Mouse (Mus musculus) heart, embryonic 16.5 days (tissue): ENCODE data around the gene Rgl2. TPM values are rescaled to one million over a fixed set of nuclear protein-coding genes. Genes with fewer than 3 reads are reported as not detected.
"Not testable (repeated sequence)": the region's sequence is repeated elsewhere in the genome, so short reads cannot be mapped to it uniquely, and the experiment has no call there.

Experiments
- ATAC-seq: fragments of 200-750 bp; cut with Nextera tagmentation; replicated peaks from 2 replicates; pipeline ENCODE4 v1.8.0; 2017; ENCODE audit warnings: moderate number of reproducible peaks; ENCODE audit not compliant: insufficient read depth, low FRiP score; ENCODE audit errors: extremely low read depth
- H3K27ac ChIP-seq: fragments of 300-500 bp; sonication (generic); 2 replicates; pipeline ENCODE4 v1.5.1; 2014; ENCODE audit warnings: mild to moderate bottlenecking, low read length, control low read depth, moderate library complexity
- H3K27me3 ChIP-seq: fragments of 300-500 bp; sonication (generic); 2 replicates; pipeline ENCODE4 v1.6.1; 2014; ENCODE audit warnings: low read length, mixed read lengths; ENCODE audit not compliant: control insufficient read depth, insufficient read depth
- H3K36me3 ChIP-seq: fragments of 300-500 bp; sonication (generic); 2 replicates; pipeline ENCODE4 v1.6.1; 2014; ENCODE audit not compliant: control insufficient read depth, insufficient read depth
- H3K4me1 ChIP-seq: fragments of 300-500 bp; sonication (generic); 2 replicates; pipeline ENCODE4 v1.6.1; 2014; ENCODE audit warnings: low read length, mixed read lengths; ENCODE audit not compliant: control insufficient read depth, insufficient read depth
- H3K4me2 ChIP-seq: fragments of 300-500 bp; sonication (generic); 2 replicates; pipeline ENCODE4 v1.6.1; 2014; ENCODE audit warnings: low read depth, mild to moderate bottlenecking, control low read depth, low read length
- H3K4me3 ChIP-seq: fragments of 300-500 bp; sonication (generic); 2 replicates; pipeline ENCODE4 v1.5.1; 2014; ENCODE audit warnings: mild to moderate bottlenecking, control low read depth, low read length
- H3K9ac ChIP-seq: fragments of 300-500 bp; sonication (generic); 2 replicates; pipeline ENCODE4 v1.6.1; 2014; ENCODE audit warnings: low read length, control low read depth
- H3K9me3 ChIP-seq: fragments of 300-500 bp; sonication (generic); replicated peaks from 2 replicates; pipeline ENCODE4 v1.6.1; 2016; ENCODE audit warnings: low read length; ENCODE audit not compliant: control insufficient read depth
- WGBS: fragments of 180-500 bp; shearing (Covaris S2); extraction: QIAGEN DNeasy Blood & Tissue Kit; methylation state at CpG from one replicate; pipeline ENCODE4 v1.1.7; 2014; 5-methylcytosine and 5-hydroxymethylcytosine counted together
- microRNA-seq: library from miRNA; unstranded; fragments of <30 nt; microRNA quantifications from one replicate; pipeline ENCODE4, GENCODE M21; 2017
- polyA plus RNA-seq: library from polyadenylated mRNA; unstranded; fragments of >200 nt; fragmentation: Nextera tagmentation; extraction: Ambion mirVana; gene quantifications from 2 replicates; pipeline ENCODE4 v1.2.1, GENCODE M21; 2015

Gene Rgl2
- polyA plus RNA-seq, 1 experiment from 2014 or later = 40.8 TPM

DNA sequence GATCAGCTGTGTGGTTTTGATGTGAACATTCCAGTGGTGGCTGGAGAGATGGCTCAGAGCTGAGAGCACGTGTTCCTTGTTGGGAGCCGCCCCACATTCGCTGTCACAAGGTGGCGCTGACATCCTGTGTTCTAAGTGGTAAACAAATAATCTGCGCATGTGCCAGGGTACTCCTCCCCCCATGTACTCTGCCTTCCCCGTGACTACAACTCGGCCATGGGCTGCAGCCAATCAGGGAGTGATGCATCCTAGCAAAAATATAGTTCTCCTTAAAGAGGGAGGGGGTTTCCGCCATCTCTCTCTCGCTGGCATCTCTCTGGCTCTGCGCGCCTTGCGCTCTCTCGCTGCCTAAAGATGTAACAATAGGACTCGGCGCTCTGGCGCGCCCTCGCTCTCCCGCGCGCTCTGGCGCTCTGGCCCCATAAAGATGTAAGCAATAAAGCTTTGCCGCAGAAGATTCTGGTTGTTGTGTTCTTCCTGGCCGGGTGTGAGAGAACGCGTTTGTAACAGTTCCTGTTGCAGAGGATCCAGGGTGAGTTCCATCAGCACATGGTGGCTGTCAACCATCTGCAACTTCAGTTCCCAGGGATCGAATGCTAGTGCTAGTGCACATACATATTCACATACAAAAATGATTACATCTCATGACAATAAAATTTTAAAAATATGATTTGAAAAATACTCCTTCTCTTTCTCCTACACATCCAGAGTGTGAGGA is 52.0 kb downstream of the Rgl2 start:
- ATAC-seq = peak; percentile 94
- not testable (repeated sequence) for H3K36me3 ChIP-seq, H3K9me3 ChIP-seq
- Histone ChIP-seq H3K4me2 (peak overlapping the region; percentile 75), H3K27ac (peak overlapping the region; percentile 86), H3K4me3 (peak overlapping the region; percentile 62), H3K4me1 (peaks cover 16% of the 10 kb centered on the region), H3K9ac (peak overlapping the region; percentile 72), H3K27me3 (peaks cover 33% of the 10 kb centered on the region)
- under 1% methylated on average over 27 of the region's 27 CpGs for WGBS

DNA sequence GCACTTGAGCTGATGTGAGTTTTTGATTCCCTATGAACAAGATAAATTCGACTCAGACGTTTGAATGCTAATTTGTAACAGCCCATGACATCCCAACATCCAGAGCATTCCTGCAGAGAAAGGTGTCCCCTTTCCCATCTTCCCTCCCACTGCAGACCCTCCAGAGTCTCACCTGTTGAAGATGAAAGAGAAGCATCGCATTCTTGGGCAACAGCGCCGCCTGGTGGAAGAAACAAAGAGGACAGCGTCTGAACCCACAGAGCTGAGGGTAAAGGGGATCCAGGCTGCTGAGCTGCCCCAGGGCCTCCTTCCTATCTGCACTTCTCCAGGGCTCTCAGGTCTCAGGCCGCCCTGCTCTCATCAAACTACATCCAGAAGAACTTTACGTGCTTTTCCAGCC is 52.8 kb downstream of the Rgl2 start:
- H3K4me2 ChIP-seq = peak overlapping the region; percentile 75; the same call in 1 of the 2 replicates
- not testable (repeated sequence) for H3K36me3 ChIP-seq, H3K4me3 ChIP-seq, H3K9ac ChIP-seq, ATAC-seq, H3K9me3 ChIP-seq, H3K27ac ChIP-seq
- peaks cover 16% of the 10 kb centered on the region for H3K4me1 ChIP-seq
- H3K27me3 ChIP-seq = peaks cover 29% of the 10 kb centered on the region
- 9% methylated on average over 8 of the region's 8 CpGs for WGBS

Small RNA genes lying within 50 kb of the gene (microRNA-seq; reads per million reads assigned to microRNA genes)
- gene Gm27740 = not detected

Other genes with a start within 250 kb of the Rgl2 start
- 192 and 225 TPM in 2 replicates for gene Hnrnpm, start 242.7 kb upstream of the Rgl2 start, polyA plus RNA-seq
- gene March2, start 210.9 kb upstream of the Rgl2 start, polyA plus RNA-seq = 96.0 and 100 TPM in 2 replicates
- gene Rab11b, start 169.0 kb upstream of the Rgl2 start, polyA plus RNA-seq = 278 and 304 TPM in 2 replicates
- gene Angptl4, start 147.7 kb upstream of the Rgl2 start, polyA plus RNA-seq = 16.4 and 20.5 TPM in 2 replicates
- 48.5 and 58.7 TPM in 2 replicates for gene Kank3, start 119.0 kb upstream of the Rgl2 start, polyA plus RNA-seq
- 388 and 436 TPM in 2 replicates for gene Rps28, start 105.0 kb upstream of the Rgl2 start, polyA plus RNA-seq
- 535 and 549 TPM in 2 replicates for gene Ndufa7, start 105.0 kb upstream of the Rgl2 start, polyA plus RNA-seq
- 37.6 and 41.9 TPM in 2 replicates for gene Cd320, start 86.5 kb upstream of the Rgl2 start, polyA plus RNA-seq
- not detected in 2 replicates for gene Gm7029, start 55.7 kb upstream of the Rgl2 start, polyA plus RNA-seq
- gene Kifc1, start 38.9 kb upstream of the Rgl2 start, polyA plus RNA-seq = 7.8 and 8.3 TPM in 2 replicates
- 0.30 TPM in 1 of 2 replicates, not detected in the other for gene Platr17, start 24.4 kb upstream of the Rgl2 start, polyA plus RNA-seq
- 34.8 and 39.4 TPM in 2 replicates for gene Daxx, start 20.1 kb upstream of the Rgl2 start, polyA plus RNA-seq
- 56.1 and 64.3 TPM in 2 replicates for gene Tapbp, start 13.6 kb upstream of the Rgl2 start, polyA plus RNA-seq
- 12.8 and 14.0 TPM in 2 replicates for gene Zbtb22, start 13.6 kb upstream of the Rgl2 start, polyA plus RNA-seq
- gene Pfdn6, start 10.8 kb downstream of the Rgl2 start, polyA plus RNA-seq = 125 and 133 TPM in 2 replicates
- gene Wdr46, start 11.1 kb downstream of the Rgl2 start, polyA plus RNA-seq = 19.3 and 20.5 TPM in 2 replicates
- 5.7 and 5.8 TPM in 2 replicates for gene B3galt4, start 21.9 kb downstream of the Rgl2 start, polyA plus RNA-seq
- 39.7 and 42.5 TPM in 2 replicates for gene Vps52, start 26.3 kb downstream of the Rgl2 start, polyA plus RNA-seq
- gene Rps18, start 26.5 kb downstream of the Rgl2 start, polyA plus RNA-seq = 873 and 901 TPM in 2 replicates
- gene H2-K1, start 70.8 kb downstream of the Rgl2 start, polyA plus RNA-seq = 66.0 and 100 TPM in 2 replicates
- gene Ring1, start 95.1 kb downstream of the Rgl2 start, polyA plus RNA-seq = 13.0 and 13.7 TPM in 2 replicates
- 53.0 and 59.1 TPM in 2 replicates for gene H2-Ke6, start 98.5 kb downstream of the Rgl2 start, polyA plus RNA-seq
- 108 and 119 TPM in 2 replicates for gene Slc39a7, start 102.1 kb downstream of the Rgl2 start, polyA plus RNA-seq
- 33.7 and 34.5 TPM in 2 replicates for gene Rxrb, start 102.3 kb downstream of the Rgl2 start, polyA plus RNA-seq
- gene Col11a2, start 109.9 kb downstream of the Rgl2 start, polyA plus RNA-seq = 1.1 and 1.2 TPM in 2 replicates
- gene H2-Oa, start 162.8 kb downstream of the Rgl2 start, polyA plus RNA-seq = 0.97 and 3.1 TPM in 2 replicates
- 10.9 and 13.8 TPM in 2 replicates for gene H2-DMa, start 190.0 kb downstream of the Rgl2 start, polyA plus RNA-seq
- 69.4 and 71.9 TPM in 2 replicates for gene Brd2, start 193.1 kb downstream of the Rgl2 start, polyA plus RNA-seq
- gene H2-DMb2, start 213.8 kb downstream of the Rgl2 start, polyA plus RNA-seq = 2.5 and 6.1 TPM in 2 replicates
- 2.3 and 4.0 TPM in 2 replicates for gene H2-DMb1, start 223.5 kb downstream of the Rgl2 start, polyA plus RNA-seq